Mouse (Mus musculus) urinary bladder, adult 2 months (tissue): ENCODE data around the gene Krtap8-1. TPM values are rescaled to one million over a fixed set of nuclear protein-coding genes. Genes with fewer than 3 reads are reported as not detected.

Experiments used
- DNase-seq: peaks from one replicate; pipeline ENCODE4 v3.0.0; 2022; ENCODE audit warnings: low spot score
- polyA plus RNA-seq: library from polyadenylated mRNA; depleted of rRNA; stranded (reverse); fragments of >200 nt; gene quantifications from 2 replicates; pipeline ENCODE4 v1.2.3, GENCODE M21; 2012; rRNA removed

Gene Krtap8-1
- polyA plus RNA-seq, result not detected in 2 replicates

- no peak for DNase-seq
These were observed at the start of gene Krtap8-1 for GRCm38 (mm10) chr16:89487852-89488251. Gene Krtap8-1 (minus strand): TSS chr16:89487952.

- no peak for DNase-seq
These were observed 49.6 kb upstream of the Krtap8-1 start for GRCm38 (mm10) chr16:89537349-89537748.

- no peak for DNase-seq
These were observed 42.8 kb upstream of the Krtap8-1 start for GRCm38 (mm10) chr16:89530547-89530946.

- no peak for DNase-seq
These were observed 42.1 kb upstream of the Krtap8-1 start for GRCm38 (mm10) chr16:89529846-89530245.

GRCm38 (mm10) chr16:89528380-89528779, 40.6 kb upstream of the Krtap8-1 start:
- DNase-seq, result no peak

GRCm38 (mm10) chr16:89520996-89521395, 33.2 kb upstream of the Krtap8-1 start:
- no peak for DNase-seq

GRCm38 (mm10) chr16:89520555-89520954, 32.8 kb upstream of the Krtap8-1 start:
- DNase-seq, result no peak

- DNase-seq, result no peak
These were observed 32.3 kb upstream of the Krtap8-1 start for GRCm38 (mm10) chr16:89520091-89520490.

- peak; percentile 20 for DNase-seq
These were observed 29.9 kb upstream of the Krtap8-1 start for GRCm38 (mm10) chr16:89517635-89518034.

GRCm38 (mm10) chr16:89513431-89513830, 25.7 kb upstream of the Krtap8-1 start:
- no peak for DNase-seq

- DNase-seq, result no peak
These were observed 20.5 kb upstream of the Krtap8-1 start, which contains the start of gene Krtap7-1 for GRCm38 (mm10) chr16:89508223-89508622. Gene Krtap7-1 (minus strand): TSS chr16:89508323.

- no peak for DNase-seq
These were observed 15.8 kb upstream of the Krtap8-1 start for GRCm38 (mm10) chr16:89503571-89503970.

- no peak for DNase-seq
These were observed 14.1 kb upstream of the Krtap8-1 start for GRCm38 (mm10) chr16:89501870-89502269.

GRCm38 (mm10) chr16:89497002-89497401, 9.2 kb upstream of the Krtap8-1 start:
- DNase-seq, result no peak

- no peak for DNase-seq
These were observed 7.8 kb upstream of the Krtap8-1 start for GRCm38 (mm10) chr16:89495394-89496153.

GRCm38 (mm10) chr16:89477679-89478314, 10.0 kb downstream of the Krtap8-1 start:
- DNase-seq, result no peak

- DNase-seq, result no peak
These were observed 26.6 kb downstream of the Krtap8-1 start for GRCm38 (mm10) chr16:89461189-89461588.

Other genes starting within 250 kb of the Krtap8-1 start
- gene Krtap21-1, start 84.1 kb downstream of the Krtap8-1 start, polyA plus RNA-seq, result not detected in 2 replicates
- gene Krtap6-2, start 67.8 kb downstream of the Krtap8-1 start, polyA plus RNA-seq, result not detected in 2 replicates
- gene Krtap7-1, start 20.4 kb upstream of the Krtap8-1 start, polyA plus RNA-seq, result not detected in 2 replicates
- gene Krtap11-1, start 83.2 kb upstream of the Krtap8-1 start, polyA plus RNA-seq, result not detected in 2 replicates